Mouse (Mus musculus) intestine, embryonic 14.5 days (tissue): ENCODE measurements at regions not wholly inside any gene's neighbourhood (a gene's known extent, or its start where the extent isn't known, plus 50 kb on each side); places are given as distances from the start of the nearest gene placed in this dataset.

ENCODE experiments used
- ATAC-seq: fragments of 200-750 bp; cut with Nextera tagmentation; replicated peaks from 2 replicates; pipeline ENCODE4 v1.8.0; 2017; ENCODE audit warnings: low read depth, moderate number of reproducible peaks, moderate TSS enrichment, moderate library complexity; ENCODE audit not compliant: low FRiP score, low TSS enrichment
- DNase-seq: peaks from one replicate; pipeline ENCODE4 v3.0.0-alpha.2; 2018; ENCODE audit warnings: low spot score
- H3K27ac ChIP-seq: fragments of 300-500 bp; sonication (generic); 2 replicates; pipeline ENCODE4 v1.5.1; 2014; ENCODE audit warnings: low read depth, mild to moderate bottlenecking, control low read depth
- H3K27me3 ChIP-seq: fragments of 300-500 bp; sonication (generic); replicated peaks from 2 replicates; pipeline ENCODE4 v1.6.1; 2014; ENCODE audit warnings: low read length, control low read depth; ENCODE audit not compliant: control insufficient read depth, insufficient read depth
- H3K36me3 ChIP-seq: fragments of 300-500 bp; sonication (generic); 2 replicates; pipeline ENCODE4 v1.6.1; 2014; ENCODE audit warnings: low read length, control low read depth; ENCODE audit not compliant: control insufficient read depth, insufficient read depth
- H3K4me1 ChIP-seq: fragments of 300-500 bp; sonication (generic); replicated peaks from 2 replicates; pipeline ENCODE4 v1.6.1; 2014; ENCODE audit warnings: low read length, control low read depth, mixed read lengths; ENCODE audit not compliant: control insufficient read depth, insufficient read depth
- H3K4me2 ChIP-seq: fragments of 300-500 bp; sonication (generic); 2 replicates; pipeline ENCODE4 v1.6.1; 2014; ENCODE audit warnings: low read length
- H3K4me3 ChIP-seq: fragments of 300-500 bp; sonication (generic); 2 replicates; pipeline ENCODE4 v1.5.1; 2014; ENCODE audit warnings: low read depth, low read length, control low read depth, mixed read lengths
- H3K9ac ChIP-seq: fragments of 300-500 bp; sonication (generic); 2 replicates; pipeline ENCODE4 v1.6.1; 2014; ENCODE audit warnings: mild to moderate bottlenecking, low read length
- H3K9me3 ChIP-seq: fragments of 300-500 bp; sonication (generic); 2 replicates; pipeline ENCODE4 v1.6.1; 2016; ENCODE audit warnings: low read length, control low read depth; ENCODE audit not compliant: control insufficient read depth
- WGBS: fragments of 180-500 bp; shearing (Covaris S2); extraction: QIAGEN DNeasy Blood & Tissue Kit; methylation state at CpG from one replicate; pipeline ENCODE4 v1.1.7; 2014; 5-methylcytosine and 5-hydroxymethylcytosine counted together

DNA sequence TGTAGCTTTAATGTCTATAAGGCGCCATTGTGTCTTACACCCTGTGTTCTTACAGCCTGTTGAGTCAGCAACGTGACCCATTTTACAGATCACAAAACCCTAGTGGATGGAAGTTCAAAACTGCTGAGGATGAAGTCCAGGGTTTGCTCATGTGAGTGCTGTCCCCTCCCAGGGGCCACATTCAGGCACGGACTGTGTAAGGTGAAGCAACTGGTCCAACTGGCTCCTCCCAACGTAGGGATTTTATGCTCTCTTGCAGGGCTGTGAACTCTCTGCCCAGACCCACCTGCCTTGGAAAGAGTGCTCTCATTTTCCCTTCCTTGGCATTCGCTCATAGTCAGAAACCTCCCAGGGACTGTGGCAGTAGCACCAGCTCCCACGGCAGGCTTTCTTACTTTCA lies 53.8 kb upstream of the Nfe2l2 start:
- WGBS = 71% methylated on average over 6 of the region's 6 CpGs
- no peak; the same call in 1 of the 2 replicates for ATAC-seq

DNA sequence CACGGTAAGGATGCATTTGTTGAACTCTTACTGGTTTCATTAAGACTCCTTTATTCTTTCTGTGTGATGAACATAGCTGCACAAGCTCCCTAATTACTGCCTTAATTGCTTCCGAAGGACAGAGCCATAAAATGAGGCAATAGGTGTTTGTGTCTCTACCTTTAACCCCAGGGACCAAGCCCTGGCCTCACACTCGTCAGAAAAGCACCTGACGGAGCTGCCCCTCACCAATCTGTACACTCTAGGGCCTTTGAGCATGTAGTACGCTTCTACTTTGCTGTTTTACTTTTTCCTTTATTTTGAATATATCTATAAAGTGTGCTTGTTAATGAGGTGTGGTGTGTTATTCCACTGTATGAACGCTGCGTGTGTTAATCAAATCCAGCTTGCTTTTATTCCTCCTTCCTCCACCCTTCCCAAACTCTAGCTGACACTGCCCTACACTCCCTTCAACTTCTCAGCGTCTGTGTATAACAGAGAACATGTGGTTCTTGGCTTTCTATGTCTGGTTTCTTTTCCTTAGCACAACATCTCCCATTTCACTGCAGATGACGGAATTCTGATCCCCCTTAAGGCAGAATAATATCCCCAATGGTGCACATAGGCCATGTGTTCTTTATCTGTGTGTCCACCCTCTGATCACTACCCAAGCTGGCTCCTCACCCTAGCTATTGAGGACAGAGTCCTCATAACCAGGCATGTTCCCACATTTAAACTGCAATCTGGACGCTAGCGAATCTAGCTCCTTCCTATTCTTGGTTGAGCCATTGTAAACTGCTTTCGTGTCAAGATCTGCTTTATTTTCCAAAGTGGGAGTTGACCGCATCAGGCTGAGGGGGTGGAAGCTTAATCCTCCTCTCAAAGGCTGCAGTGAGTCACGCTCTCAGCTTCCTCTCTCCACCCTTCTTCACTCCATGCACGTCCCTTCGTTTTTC lies 52.5 kb upstream of the Nfe2l2 start:
- 56% methylated on average over 16 of the region's 16 CpGs for WGBS
- no peak for ATAC-seq

More for the DNA sequence above, 53.8 kb upstream of the Nfe2l2 start:
- H3K4me3 ChIP-seq = no peak overlapping the region
- H3K9ac ChIP-seq = no peak overlapping the region
- H3K36me3 ChIP-seq = no peaks in the 10 kb centered on the region
- H3K4me2 ChIP-seq = no peak overlapping the region
- H3K4me1 ChIP-seq = 0 out of 2 replicates have a peak, but pooled peaks cover 5% of the 10 kb centered on the region
- H3K9me3 ChIP-seq = no peaks in the 10 kb centered on the region
- no peak for DNase-seq
- no peak overlapping the region for H3K27ac ChIP-seq
- H3K27me3 ChIP-seq = no peaks in the 10 kb centered on the region

DNA sequence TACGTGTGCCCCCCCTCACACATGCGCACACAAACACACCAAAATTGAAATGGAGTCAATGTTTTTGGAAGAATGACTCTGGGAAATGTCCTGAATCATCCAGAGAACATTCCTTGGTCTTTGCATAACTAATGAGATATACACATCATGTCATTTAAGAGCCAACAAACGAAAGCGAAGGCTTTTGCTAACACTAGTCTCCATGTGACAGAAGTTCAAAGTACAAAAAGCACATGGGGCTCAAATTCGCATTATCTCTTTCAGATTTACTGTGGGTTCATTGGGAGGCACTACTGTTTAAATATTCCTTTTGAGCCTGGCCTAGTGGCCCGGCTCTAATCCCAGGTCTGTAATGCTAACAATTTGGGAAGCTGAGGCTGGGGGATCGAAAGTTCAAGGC lies 50.2 kb upstream of the Nfe2l2 start:
- 0 out of 2 replicates have a peak, but pooled peaks cover 5% of the 10 kb centered on the region for H3K4me1 ChIP-seq
- DNase-seq (no peak), ATAC-seq (no peak)
- H3K4me2 ChIP-seq = no peak overlapping the region
- H3K9ac ChIP-seq = no peak overlapping the region
- no peak overlapping the region for H3K27ac ChIP-seq
- H3K9me3 ChIP-seq = no peaks in the 10 kb centered on the region
- H3K27me3 ChIP-seq = no peaks in the 10 kb centered on the region
- WGBS = 83% methylated on average over 7 of the region's 7 CpGs
- no peaks in the 10 kb centered on the region for H3K36me3 ChIP-seq
- H3K4me3 ChIP-seq = no peak overlapping the region

More for the DNA sequence above, 52.5 kb upstream of the Nfe2l2 start:
- H3K27ac ChIP-seq = no peak overlapping the region
- H3K4me2 ChIP-seq = no peak overlapping the region; the same call in 1 of the 2 replicates
- no peaks in the 10 kb centered on the region for H3K27me3 ChIP-seq
- H3K4me3 ChIP-seq = no peak overlapping the region
- no peaks in the 10 kb centered on the region for H3K9me3 ChIP-seq
- no peaks in the 10 kb centered on the region for H3K36me3 ChIP-seq
- H3K9ac ChIP-seq = no peak overlapping the region
- DNase-seq = no peak
- H3K4me1 ChIP-seq = 0 out of 2 replicates have a peak, but pooled peaks cover 5% of the 10 kb centered on the region
